Mouse (Mus musculus): ENCODE measurements at regions not wholly inside any gene's neighbourhood (a gene's known extent, or its start where the extent isn't known, plus 50 kb on each side); places are given as distances from the start of the nearest gene placed in this dataset.

DNA sequence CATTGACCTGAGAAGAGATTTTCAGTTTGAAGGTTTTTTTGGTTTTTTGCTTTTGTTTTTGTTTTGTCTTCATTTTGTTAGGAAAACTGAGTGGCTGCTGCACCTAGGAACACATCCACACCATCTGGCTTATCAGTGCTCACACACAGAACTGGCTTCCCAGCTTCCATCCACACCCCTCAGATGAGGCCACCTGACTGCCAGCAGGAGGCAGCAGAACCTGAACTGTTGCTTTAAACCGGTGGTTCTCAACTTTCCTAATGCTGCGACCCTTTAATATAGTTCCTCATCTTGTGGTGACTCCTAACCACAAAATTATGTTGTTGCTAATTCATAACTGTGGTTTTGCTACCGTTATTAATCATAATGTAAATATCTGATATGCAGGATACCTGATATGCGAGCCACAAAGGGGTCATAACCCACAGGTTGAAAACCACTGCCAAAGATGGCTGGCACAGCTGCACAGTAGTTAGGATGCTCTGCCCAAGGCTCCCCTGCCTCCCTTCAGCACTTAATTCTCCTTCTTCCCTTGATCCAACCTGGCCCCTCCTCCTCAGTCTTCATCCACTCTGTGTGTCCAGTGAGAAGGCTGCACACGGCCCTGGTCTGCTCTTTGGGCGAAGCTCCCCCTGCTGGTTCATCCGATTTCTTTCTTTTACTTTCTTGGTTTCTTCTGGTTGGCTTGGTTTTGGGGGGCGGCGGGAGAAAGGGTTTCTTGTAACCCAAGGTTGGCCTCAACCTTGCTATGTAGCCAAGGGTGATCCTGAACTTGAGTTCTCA is 126.5 kb downstream of the Il20rb start:
- 37% methylated on average over 9 of the region's 9 CpGs for WGBS
- DNase-seq = peak; percentile 13
- no peaks in the 10 kb centered on the region for H3K27me3 ChIP-seq (ENCODE audit: control insufficient read depth, insufficient read depth, low read length)

GRCm38 (mm10) chr9:100357553-100357952 is 129.0 kb downstream of the Il20rb start:
- Histone ChIP-seq H3K4me3 (ENCODE audit: control insufficient read depth, insufficient read depth, low read length) (no peak overlapping the region), H3K36me3 (ENCODE audit: control insufficient read depth, insufficient read depth, low read length) (no peaks in the 10 kb centered on the region), H3K4me1 (replicated peaks; ENCODE audit: control insufficient read depth, insufficient read depth, low read length) (no peaks in the 10 kb centered on the region), H3K27me3 (ENCODE audit: control insufficient read depth, insufficient read depth, low read length) (no peaks in the 10 kb centered on the region), H3K27ac (ENCODE audit: control insufficient read depth, insufficient read depth, low read length) (no peak overlapping the region)
- 5% methylated on average over 12 of the region's 12 CpGs for WGBS
- TF ChIP-seq POLR2A (IDR thresholded peaks at IDR 0.05; ENCODE audit: control insufficient read depth, extremely low read depth, insufficient read depth, low read length, poor library complexity) = no peak
- no peak for TF ChIP-seq CTCF (IDR thresholded peaks at IDR 0.05; ENCODE audit: borderline replicate concordance, control insufficient read depth, extremely low read depth, insufficient read depth, low read length, poor library complexity)
- no peak for DNase-seq

More for the DNA sequence above, 126.5 kb downstream of the Il20rb start:
- no peaks in the 10 kb centered on the region for H3K4me1 ChIP-seq (replicated peaks; ENCODE audit: control insufficient read depth, insufficient read depth, low read length)
- H3K27ac ChIP-seq (ENCODE audit: control insufficient read depth, insufficient read depth, low read length) = no peak overlapping the region
- TF ChIP-seq CTCF (IDR thresholded peaks at IDR 0.05; ENCODE audit: borderline replicate concordance, control insufficient read depth, extremely low read depth, insufficient read depth, low read length, poor library complexity) = no peak
- TF ChIP-seq POLR2A (IDR thresholded peaks at IDR 0.05; ENCODE audit: control insufficient read depth, extremely low read depth, insufficient read depth, low read length, poor library complexity) = no peak
- no peaks in the 10 kb centered on the region for H3K36me3 ChIP-seq (ENCODE audit: control insufficient read depth, insufficient read depth, low read length)
- no peak overlapping the region for H3K4me3 ChIP-seq (ENCODE audit: control insufficient read depth, insufficient read depth, low read length)

DNA sequence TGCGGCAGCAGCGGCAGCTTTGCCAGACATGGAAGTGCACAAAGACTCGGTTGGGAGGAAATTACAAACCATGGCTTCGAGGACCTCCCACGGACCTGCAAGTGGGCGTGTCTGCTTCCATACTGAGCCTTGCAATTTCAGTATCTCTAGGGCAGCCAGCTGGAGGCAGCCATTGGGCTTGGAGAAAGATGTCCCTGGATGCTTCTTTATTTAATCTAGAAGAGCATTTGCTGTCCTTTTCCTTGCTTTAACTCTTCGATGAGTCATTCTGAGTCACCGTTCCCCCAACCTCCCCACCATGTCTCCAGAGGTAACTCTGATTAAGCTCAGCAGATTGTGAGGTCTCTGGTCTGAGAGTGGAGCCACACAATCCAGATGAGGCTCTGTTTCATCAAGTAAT is 145.8 kb downstream of the Il20rb start:
- TF ChIP-seq POLR2A (IDR thresholded peaks at IDR 0.05; ENCODE audit: control insufficient read depth, extremely low read depth, insufficient read depth, low read length, poor library complexity) (no peak), CTCF (IDR thresholded peaks at IDR 0.05; ENCODE audit: borderline replicate concordance, control insufficient read depth, extremely low read depth, insufficient read depth, low read length, poor library complexity) (no peak)
- H3K4me1 ChIP-seq (replicated peaks; ENCODE audit: control insufficient read depth, insufficient read depth, low read length) = no peaks in the 10 kb centered on the region
- H3K4me3 ChIP-seq (ENCODE audit: control insufficient read depth, insufficient read depth, low read length) = no peak overlapping the region
- H3K36me3 ChIP-seq (ENCODE audit: control insufficient read depth, insufficient read depth, low read length) = no peaks in the 10 kb centered on the region
- no peaks in the 10 kb centered on the region for H3K27me3 ChIP-seq (ENCODE audit: control insufficient read depth, insufficient read depth, low read length)
- H3K27ac ChIP-seq (ENCODE audit: control insufficient read depth, insufficient read depth, low read length) = no peak overlapping the region
- WGBS = 82% methylated on average over 8 of the region's 8 CpGs
- DNase-seq = no peak

DNA sequence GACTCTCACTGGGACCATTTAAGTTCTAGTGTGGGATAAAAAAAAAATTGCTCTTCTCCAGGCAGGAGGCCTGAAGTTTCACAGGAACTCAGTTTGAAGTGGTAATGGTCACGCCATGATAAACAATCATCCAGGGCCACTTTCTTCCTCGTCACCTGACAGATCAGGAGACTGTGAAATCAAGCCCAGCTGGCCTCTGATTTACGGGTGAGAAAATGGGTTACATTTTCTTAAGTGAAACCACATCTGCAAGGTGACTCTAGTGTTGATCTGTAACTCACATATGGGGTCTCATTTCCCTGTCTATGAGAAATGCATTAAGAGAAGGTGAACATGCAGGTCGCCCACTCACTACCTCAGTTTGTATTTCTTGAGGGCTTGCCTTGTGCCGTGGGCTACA is 178.8 kb downstream of the Il20rb start:
- 81% methylated on average over 5 of the region's 5 CpGs for WGBS
- no peak for TF ChIP-seq CTCF (IDR thresholded peaks at IDR 0.05; ENCODE audit: borderline replicate concordance, control insufficient read depth, extremely low read depth, insufficient read depth, low read length, poor library complexity)
- Histone ChIP-seq H3K27me3 (ENCODE audit: control insufficient read depth, insufficient read depth, low read length) (no peaks in the 10 kb centered on the region), H3K4me1 (replicated peaks; ENCODE audit: control insufficient read depth, insufficient read depth, low read length) (no peaks in the 10 kb centered on the region), H3K36me3 (ENCODE audit: control insufficient read depth, insufficient read depth, low read length) (no peaks in the 10 kb centered on the region), H3K4me3 (ENCODE audit: control insufficient read depth, insufficient read depth, low read length) (no peak overlapping the region), H3K27ac (ENCODE audit: control insufficient read depth, insufficient read depth, low read length) (no peak overlapping the region)
- no peak for DNase-seq

- WGBS = 80% methylated on average over 2 of the region's 2 CpGs
- DNase-seq = no peak
- TF ChIP-seq CTCF (IDR thresholded peaks at IDR 0.05; ENCODE audit: borderline replicate concordance, control insufficient read depth, extremely low read depth, insufficient read depth, low read length, poor library complexity) = no peak
- no peak for TF ChIP-seq POLR2A (IDR thresholded peaks at IDR 0.05; ENCODE audit: control insufficient read depth, extremely low read depth, insufficient read depth, low read length, poor library complexity)
- Histone ChIP-seq H3K4me3 (ENCODE audit: control insufficient read depth, insufficient read depth, low read length) (no peak overlapping the region), H3K27ac (ENCODE audit: control insufficient read depth, insufficient read depth, low read length) (no peak overlapping the region), H3K27me3 (ENCODE audit: control insufficient read depth, insufficient read depth, low read length) (no peaks in the 10 kb centered on the region), H3K36me3 (ENCODE audit: control insufficient read depth, insufficient read depth, low read length) (no peaks in the 10 kb centered on the region), H3K4me1 (replicated peaks; ENCODE audit: control insufficient read depth, insufficient read depth, low read length) (no peaks in the 10 kb centered on the region)
Measured at GRCm38 (mm10) chr9:100307364-100307763, 179.2 kb downstream of the Il20rb start.

DNA sequence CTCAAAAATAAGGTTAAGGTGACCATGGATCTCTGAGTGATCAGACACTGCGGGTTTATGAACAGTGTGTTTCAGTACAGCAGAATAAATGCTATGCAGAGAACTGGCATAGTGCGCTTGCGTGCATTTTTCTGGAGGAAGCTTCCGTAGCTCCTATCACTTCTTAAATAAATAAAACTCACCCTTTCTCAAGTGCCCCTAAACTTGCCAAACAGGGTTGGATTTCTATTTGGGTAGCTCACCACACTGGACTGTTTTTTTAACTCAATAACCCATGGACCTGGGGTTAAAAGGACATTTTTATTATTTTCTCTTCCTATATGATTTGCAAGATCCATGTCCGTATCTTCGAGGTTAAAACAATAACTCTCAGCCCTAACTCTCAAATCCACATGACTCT is 182.8 kb downstream of the Il20rb start:
- Histone ChIP-seq H3K27me3 (ENCODE audit: control insufficient read depth, insufficient read depth, low read length) (no peaks in the 10 kb centered on the region), H3K4me3 (ENCODE audit: control insufficient read depth, insufficient read depth, low read length) (no peak overlapping the region), H3K36me3 (ENCODE audit: control insufficient read depth, insufficient read depth, low read length) (no peaks in the 10 kb centered on the region), H3K4me1 (replicated peaks; ENCODE audit: control insufficient read depth, insufficient read depth, low read length) (no peaks in the 10 kb centered on the region), H3K27ac (ENCODE audit: control insufficient read depth, insufficient read depth, low read length) (no peak overlapping the region)
- WGBS = 88% methylated on average over 6 of the region's 6 CpGs
- no peak for DNase-seq
- TF ChIP-seq POLR2A (IDR thresholded peaks at IDR 0.05; ENCODE audit: control insufficient read depth, extremely low read depth, insufficient read depth, low read length, poor library complexity) (no peak), CTCF (IDR thresholded peaks at IDR 0.05; ENCODE audit: borderline replicate concordance, control insufficient read depth, extremely low read depth, insufficient read depth, low read length, poor library complexity) (no peak)

DNA sequence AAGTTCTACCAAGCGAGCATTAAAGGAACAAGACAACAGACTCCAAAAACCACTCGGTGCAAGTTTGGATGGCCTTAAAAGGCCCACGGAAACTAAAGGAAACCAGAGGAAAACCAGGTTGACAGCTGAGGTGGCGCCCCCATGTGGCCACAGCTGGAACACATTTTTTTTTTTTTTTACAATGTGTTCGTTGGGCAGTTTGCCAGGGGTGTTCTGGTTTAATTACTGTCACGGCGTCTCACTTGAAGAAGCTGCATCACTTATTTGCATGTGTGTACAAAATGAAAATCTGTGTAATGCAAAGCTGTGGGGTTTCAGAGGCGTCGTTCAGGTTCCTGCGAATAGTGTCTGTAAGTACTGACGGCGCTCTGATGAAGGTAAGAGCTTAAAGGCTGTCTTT is 185.0 kb downstream of the Il20rb start:
- no peak for TF ChIP-seq CTCF (IDR thresholded peaks at IDR 0.05; ENCODE audit: borderline replicate concordance, control insufficient read depth, extremely low read depth, insufficient read depth, low read length, poor library complexity)
- no peak for TF ChIP-seq POLR2A (IDR thresholded peaks at IDR 0.05; ENCODE audit: control insufficient read depth, extremely low read depth, insufficient read depth, low read length, poor library complexity)
- H3K27me3 ChIP-seq (ENCODE audit: control insufficient read depth, insufficient read depth, low read length) = no peaks in the 10 kb centered on the region
- DNase-seq = no peak
- no peak overlapping the region for H3K4me3 ChIP-seq (ENCODE audit: control insufficient read depth, insufficient read depth, low read length)
- H3K27ac ChIP-seq (ENCODE audit: control insufficient read depth, insufficient read depth, low read length) = no peak overlapping the region
- no peaks in the 10 kb centered on the region for H3K36me3 ChIP-seq (ENCODE audit: control insufficient read depth, insufficient read depth, low read length)
- 69% methylated on average over 12 of the region's 12 CpGs for WGBS
- H3K4me1 ChIP-seq (replicated peaks; ENCODE audit: control insufficient read depth, insufficient read depth, low read length) = no peaks in the 10 kb centered on the region

Data from thymus, adult 2 months (tissue).